Mouse (Mus musculus): ENCODE data around the gene Scgb1b11.
"Not testable (repeated sequence)": the region's sequence is repeated elsewhere in the genome, so short reads cannot be mapped to it uniquely, and the experiment has no call there.

Scgb1b11 gene

GRCm38 (mm10) chr7:32222540-32222939 is at the start of gene Scgb1b11:
Gene Scgb1b11 (plus strand): TSS chr7:32222840.
- DNase-seq (ENCODE audit: low read depth, low spot score) = not testable (repeated sequence)

GRCm38 (mm10) chr7:32211045-32211444 is 11.6 kb upstream of the Scgb1b11 start, which contains the start of gene Scgb2b11:
Gene Scgb2b11 (minus strand): TSS chr7:32211145.
- not testable (repeated sequence) for DNase-seq (ENCODE audit: low read depth, low spot score)

Data from forelimb bud, embryonic 11.5 days (tissue).